Mouse (Mus musculus) cerebellum, postnatal 36 days (tissue): ENCODE measurements around the gene Lmx1a.

ENCODE experiments used
- DNase-seq, 2 experiments: peaks; one replicate each; pipeline ENCODE4 v3.0.0; 2021 to 2022; ENCODE audit warnings: mixed read lengths in 2 of 2

The Lmx1a gene

DNA sequence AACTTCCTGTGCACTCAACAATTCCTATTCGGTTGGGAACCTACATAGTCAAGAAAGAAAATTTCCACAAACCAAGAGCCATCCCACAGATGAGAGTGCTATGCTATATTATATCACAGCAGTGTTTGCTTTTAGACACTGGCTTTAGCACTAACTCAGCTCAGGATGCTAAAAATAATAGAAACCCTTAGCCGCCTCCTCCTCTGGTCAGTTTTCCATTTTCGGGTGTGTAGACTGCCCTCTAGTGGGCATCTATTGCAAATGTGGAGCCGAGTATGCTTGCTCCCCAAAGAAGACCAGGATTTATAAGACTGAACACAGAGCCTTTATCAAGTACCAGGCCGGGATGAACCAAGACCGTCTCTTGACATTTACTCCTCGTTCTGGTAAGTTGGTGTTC lies 207.2 kb downstream of the Lmx1a start:
- peak in 1 of 2 experiments; percentile 17 for DNase-seq
